Mouse (Mus musculus) neural tube, embryonic 15.5 days (tissue): ENCODE data around the gene Tchh. TPM values are rescaled to one million over a fixed set of nuclear protein-coding genes. Genes with fewer than 3 reads are reported as not detected.

Experiments
- ATAC-seq: fragments of 200-750 bp; cut with Nextera tagmentation; 2 replicates; pipeline ENCODE4 v1.8.0; 2017; ENCODE audit warnings: mild to moderate bottlenecking, moderate TSS enrichment, moderate library complexity; ENCODE audit not compliant: low FRiP score
- H3K27ac ChIP-seq: fragments of 300-500 bp; sonication (generic); replicated peaks from 2 replicates; pipeline ENCODE4 v1.5.1; 2015; ENCODE audit warnings: mild to moderate bottlenecking, inconsistent platforms
- H3K27me3 ChIP-seq: fragments of 300-500 bp; sonication (generic); replicated peaks from 2 replicates; pipeline ENCODE4 v1.6.1; 2015; ENCODE audit warnings: inconsistent platforms
- H3K36me3 ChIP-seq: fragments of 300-500 bp; sonication (generic); 2 replicates; pipeline ENCODE4 v1.6.1; 2015; ENCODE audit warnings: inconsistent platforms
- H3K4me1 ChIP-seq: fragments of 300-500 bp; sonication (generic); 2 replicates; pipeline ENCODE4 v1.6.1; 2015; ENCODE audit warnings: inconsistent platforms
- H3K4me2 ChIP-seq: fragments of 300-500 bp; sonication (generic); 2 replicates; pipeline ENCODE4 v1.6.1; 2015; ENCODE audit warnings: inconsistent platforms, mild to moderate bottlenecking, moderate library complexity
- H3K4me3 ChIP-seq: fragments of 300-500 bp; sonication (generic); replicated peaks from 2 replicates; pipeline ENCODE4 v1.5.1; 2015; ENCODE audit warnings: mild to moderate bottlenecking, inconsistent platforms
- H3K9ac ChIP-seq: fragments of 300-500 bp; sonication (generic); replicated peaks from 2 replicates; pipeline ENCODE4 v1.6.1; 2015; ENCODE audit warnings: mild to moderate bottlenecking, inconsistent platforms
- H3K9me3 ChIP-seq: fragments of 300-500 bp; sonication (generic); replicated peaks from 2 replicates; pipeline ENCODE4 v1.6.1; 2016; ENCODE audit warnings: inconsistent platforms
- WGBS: fragments of 180-500 bp; shearing (Covaris S2); methylation state at CpG from one replicate; pipeline ENCODE4 v1.1.7; 2015; ENCODE audit warnings: mixed read lengths; 5-methylcytosine and 5-hydroxymethylcytosine counted together
- microRNA-seq: library from miRNA; unstranded; fragments of <30 nt; microRNA quantifications from one replicate; pipeline ENCODE4, GENCODE M21; 2017
- polyA plus RNA-seq: library from polyadenylated mRNA; unstranded; fragments of >200 nt; fragmentation: Nextera tagmentation; extraction: Ambion mirVana; gene quantifications from 2 replicates; pipeline ENCODE4 v1.2.1, GENCODE M21; 2015

Tchh gene
- polyA plus RNA-seq, 1 experiment from 2014 or later, result 1.3 TPM

- Histone ChIP-seq H3K36me3 (no peaks in the 10 kb centered on the region), H3K4me1 (no peaks in the 10 kb centered on the region), H3K27me3 (no peaks in the 10 kb centered on the region), H3K4me3 (no peak overlapping the region), H3K27ac (no peak overlapping the region), H3K9ac (no peak overlapping the region), H3K9me3 (0 out of 2 replicates have a peak, but pooled peaks cover under 1% of the 10 kb centered on the region), H3K4me2 (no peak overlapping the region)
- WGBS, result 82% methylated on average over 3 of the region's 3 CpGs
- ATAC-seq, result no peak
Observed at GRCm38 (mm10) chr3:93497131-93497530, 55.0 kb downstream of the Tchh start.

Small RNAs within 50 kb of the gene (microRNA-seq; reads per million reads assigned to microRNA genes)
- gene Gm22752, result not detected

Other genes with a start within 250 kb of the Tchh start
- gene Flg2, start 245.1 kb upstream of the Tchh start, polyA plus RNA-seq, result not detected in 2 replicates
- gene Flg, start 168.8 kb upstream of the Tchh start, polyA plus RNA-seq, result not detected in 2 replicates
- gene Hrnr, start 122.6 kb upstream of the Tchh start, polyA plus RNA-seq, result 0.01 and 0.06 TPM in 2 replicates
- not detected in 2 replicates for gene Rptn, start 48.6 kb upstream of the Tchh start, polyA plus RNA-seq
- gene Tchhl1, start 26.4 kb downstream of the Tchh start, polyA plus RNA-seq, result not detected in 2 replicates
- 235 and 481 TPM in 2 replicates for gene S100a11, start 78.2 kb downstream of the Tchh start, polyA plus RNA-seq
- 284 and 336 TPM in 2 replicates for gene S100a10, start 112.8 kb downstream of the Tchh start, polyA plus RNA-seq
- not detected in 2 replicates for gene Tdpoz2, start 210.4 kb downstream of the Tchh start, polyA plus RNA-seq
- gene Tdpoz1, start 234.0 kb downstream of the Tchh start, polyA plus RNA-seq, result not detected in 2 replicates